Mouse (Mus musculus) embryo, embryonic 11 days (tissue): ENCODE measurements around the gene Kif6.

Source experiments
- DNase-seq: peaks from one replicate; pipeline ENCODE4 v3.0.0-alpha.2; 2015

Gene Kif6

GRCm38 (mm10) chr17:49738351-49738750 lies 123.4 kb downstream of the Kif6 start:
- DNase-seq, result no peak

- no peak for DNase-seq
Observed at GRCm38 (mm10) chr17:49739896-49740679, 125.2 kb downstream of the Kif6 start.

GRCm38 (mm10) chr17:49741172-49741571 lies 126.2 kb downstream of the Kif6 start:
- no peak for DNase-seq

GRCm38 (mm10) chr17:49741927-49742326 lies 127.0 kb downstream of the Kif6 start:
- no peak for DNase-seq

- peak; percentile 45 for DNase-seq
Observed at GRCm38 (mm10) chr17:49743580-49744463, 128.9 kb downstream of the Kif6 start.

GRCm38 (mm10) chr17:49750889-49751324 lies 136.0 kb downstream of the Kif6 start:
- DNase-seq, result no peak

GRCm38 (mm10) chr17:49753874-49754273 lies 138.9 kb downstream of the Kif6 start:
- DNase-seq, result no peak

GRCm38 (mm10) chr17:49756862-49757261 lies 141.9 kb downstream of the Kif6 start:
- DNase-seq, result no peak

GRCm38 (mm10) chr17:49759047-49759446 lies 144.1 kb downstream of the Kif6 start:
- no peak for DNase-seq

GRCm38 (mm10) chr17:49761260-49761659 lies 146.3 kb downstream of the Kif6 start:
- DNase-seq, result no peak

GRCm38 (mm10) chr17:49761838-49762237 lies 146.9 kb downstream of the Kif6 start:
- no peak for DNase-seq

GRCm38 (mm10) chr17:49764963-49765362 lies 150.0 kb downstream of the Kif6 start:
- DNase-seq, result peak; percentile 19

- no peak for DNase-seq
Observed at GRCm38 (mm10) chr17:49767717-49768370, 152.9 kb downstream of the Kif6 start.

- no peak for DNase-seq
Observed at GRCm38 (mm10) chr17:49771703-49772315, 156.9 kb downstream of the Kif6 start.

GRCm38 (mm10) chr17:49777115-49777839 lies 162.3 kb downstream of the Kif6 start:
- peak; percentile 25 for DNase-seq

- no peak for DNase-seq
Observed at GRCm38 (mm10) chr17:49779066-49779465, 164.1 kb downstream of the Kif6 start.

- DNase-seq, result no peak
Observed at GRCm38 (mm10) chr17:49779576-49779975, 164.6 kb downstream of the Kif6 start.

GRCm38 (mm10) chr17:49785851-49786250 lies 170.9 kb downstream of the Kif6 start:
- no peak for DNase-seq

- DNase-seq, result no peak
Observed at GRCm38 (mm10) chr17:49787351-49787750, 172.4 kb downstream of the Kif6 start.

GRCm38 (mm10) chr17:49788187-49788974 lies 173.4 kb downstream of the Kif6 start:
- DNase-seq, result no peak

GRCm38 (mm10) chr17:49791546-49791945 lies 176.6 kb downstream of the Kif6 start:
- DNase-seq, result no peak
